Mouse (Mus musculus) left cerebral cortex, adult 18-20 months (tissue): ENCODE measurements at regions not wholly inside any gene's neighbourhood (a gene's known extent, or its start where the extent isn't known, plus 50 kb on each side); places are given as distances from the start of the nearest gene placed in this dataset.

Source experiments
- DNase-seq, 2 experiments: peaks; one replicate each; pipeline ENCODE4 v3.0.0; 2021 to 2022; ENCODE audit warnings: low spot score in 2 of 2, mixed read lengths in 1 of 2

DNA sequence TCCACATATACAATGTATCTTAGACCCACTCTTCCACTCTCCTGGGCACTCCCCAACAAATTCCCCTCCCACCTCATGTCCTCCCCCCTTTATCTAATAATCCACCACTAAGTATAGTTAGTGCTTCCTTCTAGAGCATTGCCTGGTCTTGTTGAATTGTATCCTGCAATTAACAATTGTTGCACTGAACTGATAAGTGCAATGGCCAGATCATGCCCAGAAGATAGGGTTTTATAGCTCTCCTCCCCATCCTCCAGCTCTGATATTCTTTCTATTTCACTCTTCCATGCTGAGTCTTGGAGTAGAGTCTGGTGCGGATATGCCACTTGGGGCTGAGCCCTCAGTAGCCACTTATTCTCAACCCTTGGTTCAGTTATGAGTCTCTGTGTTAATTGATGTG, 159.6 kb upstream of the Klf3 start:
- DNase-seq = no peak

DNA sequence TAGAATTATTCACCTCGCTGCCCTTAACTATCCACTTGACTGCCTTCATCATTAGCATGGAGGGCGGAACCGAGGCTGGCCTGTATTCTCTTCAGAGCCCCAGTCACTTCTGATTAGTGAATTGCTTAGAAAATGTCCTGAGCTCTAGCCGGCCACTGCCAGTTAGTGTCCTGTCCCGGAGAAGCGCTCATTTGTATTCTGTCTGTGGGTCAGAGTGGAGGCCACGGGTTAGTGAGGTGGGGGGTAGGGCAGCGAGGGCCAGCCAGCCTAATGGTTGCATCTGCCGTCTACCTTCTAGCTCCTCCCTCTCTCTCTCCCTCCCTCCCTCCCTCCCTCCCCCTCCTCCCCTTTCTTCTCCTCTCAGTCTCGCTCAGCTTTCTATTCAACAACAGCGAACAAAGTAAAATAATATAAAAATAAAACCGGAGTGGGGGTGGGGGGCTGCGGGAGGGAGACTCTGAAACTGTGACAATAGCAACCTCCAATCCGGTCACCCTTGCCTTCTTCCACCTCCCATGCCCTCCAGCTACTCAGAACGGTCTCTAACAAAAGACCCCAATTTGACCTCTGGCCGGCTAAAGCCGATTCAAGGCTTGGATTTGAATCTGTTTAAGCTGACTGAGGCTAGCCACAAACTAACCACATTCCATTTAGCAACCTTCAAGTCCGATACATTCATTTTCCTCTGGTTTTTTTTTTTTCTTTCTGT, 155.6 kb upstream of the Klf3 start:
- DNase-seq = peak in 1 of 2 experiments; percentile 8

DNA sequence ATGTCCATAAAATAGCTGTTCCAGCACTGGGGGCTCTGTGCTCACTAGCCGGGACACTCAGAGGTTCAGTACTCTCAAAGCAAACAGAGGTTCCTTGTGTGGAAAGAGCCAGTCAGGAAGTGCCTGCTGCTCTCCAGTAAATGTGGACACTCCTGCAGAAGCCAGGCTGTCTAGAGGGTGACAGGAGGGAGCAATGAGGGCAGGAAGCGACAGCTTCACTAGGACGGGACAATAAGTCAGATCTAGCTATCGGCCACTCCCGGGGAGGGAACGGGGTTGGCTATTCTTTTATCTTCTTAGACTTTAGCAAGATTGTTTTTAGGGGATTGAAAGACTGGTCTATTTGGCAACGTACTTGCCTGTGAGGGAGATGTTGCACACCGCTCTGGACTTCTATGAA, 154.7 kb upstream of the Klf3 start:
- DNase-seq = no peak

DNA sequence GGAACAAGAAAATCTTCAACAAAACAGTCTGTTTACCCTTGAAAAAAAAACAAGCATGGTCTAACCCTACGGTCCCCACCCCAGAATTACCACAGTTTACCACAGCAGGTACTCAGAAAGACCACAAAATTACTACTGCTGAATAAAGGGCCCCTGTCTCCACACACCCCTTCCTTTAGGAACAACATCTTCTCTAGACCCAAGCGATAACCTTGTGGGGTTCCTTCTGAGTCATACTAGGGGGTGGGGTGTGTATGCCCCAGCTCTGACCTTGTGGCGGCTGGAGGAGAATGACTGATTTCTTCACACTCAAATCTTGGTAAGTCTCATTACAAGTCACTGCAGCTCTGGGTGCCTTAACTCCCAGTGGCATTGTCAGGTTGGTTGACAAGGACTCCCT, 151.8 kb upstream of the Klf3 start:
- DNase-seq = no peak

DNA sequence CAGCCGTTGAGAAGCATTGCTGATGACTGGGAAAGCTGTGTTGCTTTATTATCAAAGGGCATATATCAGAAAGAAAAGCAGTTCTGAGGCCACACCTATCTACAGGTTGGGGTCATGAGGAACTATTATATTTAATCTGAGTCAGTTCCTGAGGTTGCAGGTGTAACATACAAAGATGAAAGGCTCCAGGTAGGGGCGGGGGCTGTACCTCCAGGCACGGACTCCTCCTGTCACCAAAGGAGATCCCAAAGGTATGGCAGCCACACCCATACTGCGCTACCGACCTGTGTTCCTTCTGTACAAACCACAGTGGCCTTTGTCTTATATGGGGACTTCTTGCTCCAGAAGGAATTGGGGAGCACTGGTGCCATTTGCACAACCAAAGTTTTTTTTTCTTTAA, 149.4 kb upstream of the Klf3 start:
- no peak for DNase-seq

DNA sequence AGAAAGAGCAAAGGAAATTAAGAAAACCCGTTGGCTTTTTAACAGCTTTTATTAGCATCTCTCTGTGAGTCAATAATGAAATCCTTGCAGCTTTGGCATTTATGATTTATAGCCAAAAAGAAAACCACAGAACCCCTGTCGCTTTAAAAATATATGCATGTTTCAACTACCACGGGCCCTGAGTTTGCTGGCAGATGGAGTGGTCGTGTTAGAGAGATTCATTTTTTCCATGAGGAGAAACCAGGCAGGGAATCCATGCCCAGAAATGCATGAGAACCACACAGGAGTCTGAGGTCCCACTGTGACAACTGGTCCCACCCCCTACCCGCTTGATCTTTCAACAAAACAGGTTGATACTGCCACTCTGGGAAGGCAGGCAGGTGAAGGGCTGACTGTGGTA, 147.9 kb upstream of the Klf3 start:
- DNase-seq = no peak

DNA sequence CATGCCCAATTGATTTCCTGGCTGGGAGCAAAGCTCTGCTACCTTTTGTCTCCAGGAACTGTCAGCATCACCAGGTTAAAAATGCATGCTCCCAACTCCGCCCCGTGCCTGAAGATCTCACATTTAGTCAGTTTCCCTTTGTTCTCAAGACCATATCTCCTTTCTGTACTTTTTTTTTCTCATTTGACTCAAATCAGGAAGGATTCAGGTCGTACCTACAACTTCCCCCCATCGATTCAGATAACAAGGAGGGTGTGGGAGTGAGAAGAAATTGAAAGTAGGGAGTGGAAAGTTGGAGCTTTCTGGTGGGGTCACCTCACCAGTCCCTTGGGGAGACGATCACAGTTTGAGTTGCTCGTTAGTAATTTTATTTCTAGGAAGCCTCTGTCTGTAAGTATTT, 141.2 kb upstream of the Klf3 start:
- no peak for DNase-seq

DNA sequence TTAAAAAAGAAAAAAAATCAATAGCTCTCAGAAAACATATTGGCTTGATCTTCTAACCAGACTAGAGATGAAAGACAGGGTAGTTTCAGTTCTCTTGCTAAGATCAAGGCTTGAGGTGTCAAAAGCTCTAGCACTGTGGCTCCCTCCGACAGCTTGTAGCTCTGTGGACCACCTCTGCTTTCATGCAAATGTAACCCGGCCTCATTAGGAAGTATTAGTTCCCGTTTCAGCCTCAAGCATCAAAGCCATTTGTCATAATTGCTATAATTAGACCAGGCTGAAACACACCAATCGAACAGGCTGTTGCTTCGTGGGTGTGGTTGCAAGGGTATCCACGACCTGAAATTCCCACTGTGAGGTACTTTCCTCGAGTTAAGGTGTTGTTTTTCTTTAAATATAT, 140.7 kb upstream of the Klf3 start:
- no peak for DNase-seq

DNA sequence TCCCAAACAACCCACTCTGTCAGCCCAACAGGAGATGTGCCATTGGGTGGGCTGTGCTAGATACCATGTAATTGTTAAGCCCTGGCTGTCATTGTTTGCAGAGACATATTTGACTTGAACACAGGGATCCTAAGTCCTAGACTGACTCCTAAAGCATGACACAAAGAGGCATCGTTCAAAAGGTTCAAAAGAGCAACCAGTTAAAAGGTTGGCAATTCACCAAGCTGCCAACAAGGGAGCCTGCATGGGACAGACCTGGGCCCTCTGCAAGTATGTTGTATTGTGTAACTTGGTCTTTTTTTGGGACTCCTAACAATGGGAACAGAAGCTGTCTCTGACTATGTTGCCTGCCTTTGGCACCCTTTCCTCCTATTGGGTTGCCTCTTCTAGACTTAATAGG, 139.4 kb upstream of the Klf3 start:
- DNase-seq = no peak

DNA sequence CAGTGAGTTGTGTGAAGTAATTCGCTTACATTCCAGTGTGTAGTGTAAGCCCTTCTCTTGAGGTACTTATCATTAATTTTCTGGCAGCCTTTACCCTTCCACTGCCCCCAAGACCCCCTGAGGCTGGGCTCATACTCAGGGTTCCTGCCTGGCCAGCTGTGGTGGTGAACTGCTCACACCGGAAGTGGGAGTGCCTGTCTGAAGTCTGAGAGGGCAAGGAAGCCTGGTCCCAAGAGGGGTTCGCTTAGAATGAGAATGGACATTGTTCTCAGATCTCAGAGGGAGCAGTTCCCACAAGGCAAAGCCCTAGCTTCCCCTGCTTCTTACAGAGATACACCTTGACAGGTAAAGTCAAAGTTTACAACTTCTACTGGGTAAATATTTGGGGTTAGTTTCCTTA, 138.1 kb upstream of the Klf3 start:
- no peak for DNase-seq

DNA sequence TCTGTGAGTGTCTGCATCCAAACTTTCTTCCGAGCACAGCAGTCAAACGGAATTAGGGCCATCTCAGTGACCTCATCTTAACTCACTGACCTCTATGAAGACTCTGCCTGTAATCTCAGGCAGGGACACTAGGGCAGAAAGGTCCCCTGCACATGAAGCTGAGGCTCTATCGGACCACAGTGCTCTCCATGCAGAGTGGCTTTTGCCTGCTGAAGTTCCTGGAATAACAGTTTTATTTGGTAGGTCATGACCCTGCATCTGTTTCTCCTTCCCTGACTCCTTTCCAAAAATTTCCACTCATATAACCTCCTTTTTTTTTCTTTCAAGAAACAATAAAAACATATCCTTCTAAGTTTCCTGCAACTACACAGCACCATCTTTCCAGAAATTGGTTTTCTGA, 136.9 kb upstream of the Klf3 start:
- DNase-seq = no peak

DNA sequence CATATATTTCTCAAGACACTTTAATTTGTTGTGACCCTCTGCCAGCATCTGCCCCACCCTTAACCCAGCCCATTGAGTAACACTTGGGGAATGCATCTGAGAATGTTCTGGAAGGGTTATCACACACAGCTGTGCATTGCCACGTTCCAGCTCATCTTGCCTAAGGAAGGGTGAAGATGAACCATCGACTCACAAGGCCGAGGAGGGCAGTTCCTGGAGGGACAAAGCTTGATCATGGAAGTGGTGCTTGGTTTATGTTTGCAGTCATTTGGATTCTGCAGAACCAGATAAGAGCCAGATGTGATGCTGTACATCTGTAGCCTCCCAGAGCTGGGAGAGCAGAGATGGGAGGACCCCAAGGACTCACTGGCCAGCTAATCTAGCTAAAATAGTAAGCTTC, 136.1 kb upstream of the Klf3 start:
- DNase-seq = no peak

DNA sequence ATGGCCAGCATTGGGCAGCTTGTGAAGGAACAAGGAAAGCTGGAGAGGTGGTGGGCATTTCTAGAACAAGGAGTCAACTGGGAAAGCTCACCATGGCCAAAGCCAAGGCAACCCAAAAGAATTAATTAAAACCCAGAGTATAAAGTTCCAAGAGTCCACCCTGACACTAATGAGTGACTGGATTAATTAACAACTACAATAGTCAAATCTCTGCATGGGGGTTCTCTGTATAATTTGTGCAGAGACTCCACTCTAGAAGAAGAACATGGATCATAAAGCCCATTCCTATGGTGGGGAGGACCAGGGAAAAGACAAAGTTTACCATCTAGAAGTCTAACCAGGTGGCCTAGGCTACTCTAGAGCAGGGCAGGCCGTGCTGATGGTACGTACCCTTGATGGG, 129.3 kb upstream of the Klf3 start:
- no peak for DNase-seq

DNA sequence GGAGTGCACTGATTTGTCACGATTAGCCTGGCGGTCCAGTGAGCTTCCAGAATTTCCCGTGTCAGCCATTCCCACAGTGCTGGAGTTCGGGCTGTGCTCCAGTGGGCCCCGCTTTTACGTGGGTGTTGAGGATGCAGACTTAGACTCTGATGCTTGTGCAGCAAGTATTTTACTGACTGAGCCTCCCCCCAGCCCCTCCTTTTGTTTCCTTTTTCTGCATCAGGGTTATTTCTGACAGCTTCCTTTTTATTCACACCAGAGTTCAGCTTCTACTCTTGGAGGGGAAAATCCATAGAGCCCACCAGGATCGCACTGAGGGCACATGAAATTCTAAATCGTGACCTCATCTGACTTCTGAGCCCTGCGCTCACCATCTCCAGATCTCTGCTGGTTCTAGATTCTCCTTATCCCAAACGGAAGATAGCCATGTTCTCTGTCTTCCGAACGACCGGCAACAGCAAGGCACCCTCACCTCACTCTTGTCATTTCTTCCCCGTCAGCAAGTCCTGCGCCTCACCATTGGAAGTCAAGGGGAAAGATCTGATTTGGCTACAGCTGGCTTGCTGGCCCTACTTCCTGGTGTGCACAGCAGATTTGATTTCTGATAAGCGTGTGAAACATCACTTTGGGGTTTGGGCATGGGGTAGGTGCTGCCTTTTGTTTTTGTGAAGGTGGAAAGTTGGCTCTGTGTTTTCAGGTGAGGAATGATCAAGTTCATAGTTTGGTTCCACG, 126.8 kb upstream of the Klf3 start:
- no peak for DNase-seq

DNA sequence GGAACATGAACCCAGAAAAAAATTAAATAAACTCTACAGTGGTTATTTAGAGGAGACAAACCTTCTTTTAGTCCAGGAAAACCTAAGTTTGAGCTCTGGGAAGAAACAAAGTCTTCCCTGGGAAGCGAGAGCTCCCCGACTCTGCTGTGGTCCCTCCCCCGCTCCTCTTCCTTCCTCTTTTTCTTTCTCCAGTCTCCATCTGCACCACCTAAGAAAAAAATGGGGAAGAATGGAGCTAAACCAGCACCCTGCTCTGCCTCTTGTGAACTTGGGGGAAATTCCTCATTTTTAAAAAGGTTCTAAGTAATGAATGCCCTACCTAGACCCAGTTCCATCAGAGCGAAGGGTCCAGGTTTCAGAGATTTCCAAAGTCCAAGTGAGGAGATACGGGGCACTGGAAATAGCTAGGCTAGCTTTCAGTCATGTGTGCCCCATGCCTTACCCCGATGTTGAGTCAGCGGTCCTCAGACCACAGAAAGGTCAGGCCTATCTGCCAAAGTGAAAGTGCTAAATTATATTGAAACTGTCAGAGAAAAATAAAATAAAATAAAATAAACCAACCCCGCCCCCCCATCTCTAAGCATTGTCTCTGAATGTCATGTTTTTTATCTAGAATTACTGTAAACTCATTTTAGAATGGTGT, 126.1 kb upstream of the Klf3 start:
- DNase-seq = no peak

DNA sequence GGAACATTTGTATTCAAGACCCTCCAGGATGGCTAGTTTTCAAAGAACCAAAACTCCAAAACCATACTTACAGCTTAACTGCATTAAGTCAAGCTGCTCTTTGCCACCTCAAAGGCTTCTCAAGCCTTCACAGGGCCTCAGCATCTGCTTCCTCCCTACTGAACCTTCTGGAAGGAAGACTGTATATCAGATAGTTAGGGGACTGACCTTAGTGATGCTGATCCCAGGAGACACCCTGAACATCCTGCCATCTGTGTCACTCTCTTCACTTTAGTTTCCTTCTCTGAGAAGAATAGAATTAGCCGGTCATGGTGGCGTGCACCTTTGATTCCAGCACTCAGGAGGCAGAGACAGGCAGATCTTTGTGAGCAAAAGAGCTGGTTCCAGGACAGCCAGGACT, 124.5 kb upstream of the Klf3 start:
- no peak for DNase-seq

DNA sequence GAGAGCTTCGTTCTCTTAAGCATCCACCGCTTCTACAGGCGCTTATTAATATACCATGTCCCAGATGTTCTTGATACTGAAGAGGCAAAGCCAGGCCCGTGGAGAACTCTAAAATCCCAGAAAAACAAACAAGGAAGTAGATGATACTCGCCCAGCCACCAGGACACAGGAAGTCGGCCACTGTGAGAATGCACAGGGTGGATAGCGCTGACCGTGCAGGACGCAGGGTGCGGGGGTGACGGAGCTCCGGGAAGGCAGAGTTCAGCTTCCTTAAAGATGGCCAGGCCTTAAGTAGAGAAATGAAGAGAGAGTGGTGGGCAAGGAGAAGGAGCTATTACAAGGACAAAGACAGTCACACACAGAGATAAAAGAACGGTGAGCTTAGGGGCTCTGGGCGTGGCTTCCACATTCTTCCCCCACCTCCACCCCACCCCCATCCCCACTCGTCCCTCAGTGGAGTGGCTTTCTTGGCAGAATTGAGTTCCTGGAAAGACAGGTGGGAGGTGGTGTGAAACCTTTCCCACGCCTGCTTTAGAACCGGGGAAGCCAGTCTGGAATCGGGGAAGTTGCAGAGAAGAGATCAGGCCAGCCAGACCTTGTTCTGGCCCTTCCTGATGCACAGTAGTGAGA, 123.1 kb upstream of the Klf3 start:
- DNase-seq = no peak

DNA sequence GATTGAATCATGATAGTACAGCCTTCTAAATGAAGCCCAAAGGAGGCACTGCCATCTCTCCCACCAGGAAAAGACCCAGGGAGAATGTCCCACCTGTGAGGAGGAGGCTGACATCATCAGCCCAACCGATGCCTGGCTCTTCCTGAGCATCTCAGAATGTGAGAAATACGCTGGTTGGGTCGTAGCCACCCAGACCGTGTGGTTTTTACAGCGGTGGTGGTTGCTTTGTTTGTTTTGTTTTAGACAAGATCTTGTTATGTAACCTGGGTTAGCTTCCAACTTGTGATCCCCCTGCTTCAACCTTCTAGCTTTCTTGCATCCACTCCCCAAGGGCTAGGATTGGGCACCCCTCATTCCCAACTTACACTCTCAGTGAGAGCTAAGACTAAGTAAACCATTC, 122.0 kb upstream of the Klf3 start:
- no peak for DNase-seq

DNA sequence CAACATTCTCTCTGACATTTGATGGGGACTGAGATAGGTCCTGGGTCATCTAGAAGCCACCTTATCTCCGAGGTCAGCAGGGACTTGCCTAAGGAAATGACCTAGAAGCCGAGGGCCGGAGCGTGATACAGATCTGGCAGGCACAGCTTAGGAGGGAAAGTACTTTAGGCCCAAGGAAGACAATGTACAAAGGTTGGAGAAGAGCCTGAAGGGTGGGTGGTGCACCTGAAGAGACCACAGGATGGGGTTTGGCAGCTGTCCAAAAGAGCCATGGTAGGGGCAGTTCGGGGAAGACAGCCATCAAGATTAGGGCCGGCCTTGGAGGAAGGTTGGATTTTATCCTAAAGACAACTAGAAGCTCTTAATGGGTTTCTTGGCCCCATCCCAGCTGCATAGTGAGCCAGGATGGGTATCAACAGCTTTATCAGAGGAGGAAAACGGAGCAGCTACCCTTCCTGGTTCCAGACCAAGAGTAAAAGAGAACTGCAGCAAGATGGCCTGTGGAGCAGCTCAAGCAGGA, 120.8 kb upstream of the Klf3 start:
- no peak for DNase-seq

DNA sequence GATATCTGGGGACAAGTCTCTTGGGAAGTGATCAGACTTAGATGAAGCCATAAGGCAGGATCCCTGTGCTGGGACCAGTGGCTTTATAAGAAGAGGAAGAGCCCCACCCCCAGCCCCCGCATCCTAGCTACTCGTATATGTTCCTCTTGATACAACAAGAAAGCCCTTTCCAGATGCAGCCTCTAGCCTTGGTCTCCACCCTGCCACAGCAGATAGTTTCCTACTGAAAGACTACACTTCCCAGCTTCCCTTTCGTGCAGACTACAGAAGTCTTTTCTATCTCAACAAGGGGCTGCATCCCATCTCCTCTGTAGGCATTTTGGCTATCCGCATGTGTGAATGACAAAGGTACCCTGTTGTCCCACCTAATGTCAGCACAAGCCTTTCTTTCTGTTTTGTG, 119.8 kb upstream of the Klf3 start:
- no peak for DNase-seq

DNA sequence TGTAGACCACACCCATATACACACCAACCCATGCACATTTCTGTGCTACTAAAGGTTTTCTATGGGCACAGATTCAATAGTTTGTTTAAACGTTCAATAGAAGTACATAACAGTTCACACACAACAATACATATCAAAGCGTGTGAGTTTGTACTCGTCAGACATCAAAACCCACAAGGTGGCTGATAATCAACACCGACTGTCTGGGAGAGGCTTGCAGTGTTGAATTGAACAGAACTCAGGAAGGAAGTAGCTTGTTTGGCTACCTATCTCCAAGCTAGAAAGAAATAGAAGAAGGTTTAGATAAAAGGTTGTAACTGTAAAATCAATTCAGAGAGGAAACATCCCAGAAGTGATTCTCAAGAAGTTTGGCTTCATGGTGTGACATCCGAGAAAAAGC, 118.9 kb upstream of the Klf3 start:
- no peak for DNase-seq

DNA sequence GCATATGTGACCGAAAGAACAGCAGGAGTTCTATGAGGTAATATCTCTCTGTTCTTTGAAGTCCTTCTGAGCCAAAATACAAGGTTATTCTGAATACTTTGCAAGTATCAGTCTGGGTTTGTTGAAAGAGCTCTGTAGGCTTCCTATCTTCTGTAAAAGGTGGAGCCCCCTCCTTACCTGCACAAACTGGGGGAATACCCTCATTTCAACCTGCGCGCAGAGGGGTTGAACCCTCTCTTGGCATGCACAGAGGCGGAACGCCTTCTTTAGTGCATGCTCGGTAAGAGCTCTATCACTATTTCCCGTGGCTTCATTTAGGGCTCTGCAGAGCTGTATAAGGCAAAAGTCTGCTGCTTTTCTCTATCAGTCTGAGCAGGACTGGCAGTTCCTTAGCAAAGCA, 113.0 kb upstream of the Klf3 start:
- no peak for DNase-seq
